Mouse (Mus musculus): Measurements from ENCODE around the gene Glipr2.

Gene Glipr2

GRCm38 (mm10) chr4:43971541-43972136, 14.4 kb downstream of the Glipr2 start:
- DNase-seq, result no peak

- DNase-seq, result peak; percentile 19 to 57
Observed at GRCm38 (mm10) chr4:43972137-43972591, 15.0 kb downstream of the Glipr2 start.

- DNase-seq, result no peak
Observed at GRCm38 (mm10) chr4:43973526-43973981, 16.4 kb downstream of the Glipr2 start.

GRCm38 (mm10) chr4:43974914-43975616, 17.9 kb downstream of the Glipr2 start:
- no peak for DNase-seq

- no peak for DNase-seq
Observed at GRCm38 (mm10) chr4:43976223-43976740, 19.1 kb downstream of the Glipr2 start.

- DNase-seq, result no peak
Observed at GRCm38 (mm10) chr4:43978521-43979443, 21.6 kb downstream of the Glipr2 start.

- DNase-seq, result no peak
Observed at GRCm38 (mm10) chr4:43979746-43980145, 22.5 kb downstream of the Glipr2 start.

GRCm38 (mm10) chr4:43980236-43980635, 23.0 kb downstream of the Glipr2 start:
- no peak for DNase-seq

- no peak for DNase-seq
Observed at GRCm38 (mm10) chr4:43980846-43981245, 23.6 kb downstream of the Glipr2 start.

- no peak for DNase-seq
Observed at GRCm38 (mm10) chr4:43981251-43981650, 24.1 kb downstream of the Glipr2 start.

- peak; percentile 78 to 93 for DNase-seq
Observed at GRCm38 (mm10) chr4:43982053-43982732, 25.0 kb downstream of the Glipr2 start.

- DNase-seq, result no peak
Observed at GRCm38 (mm10) chr4:43983181-43983580, 26.0 kb downstream of the Glipr2 start, which contains the start of gene Ccin. TSS of gene Ccin (plus strand) at chr4:43983483.

GRCm38 (mm10) chr4:43983756-43984155, 26.6 kb downstream of the Glipr2 start:
- no peak for DNase-seq

- no peak for DNase-seq
Observed at GRCm38 (mm10) chr4:43984326-43984725, 27.1 kb downstream of the Glipr2 start.

GRCm38 (mm10) chr4:43988976-43989375, 31.8 kb downstream of the Glipr2 start:
- DNase-seq, result no peak

GRCm38 (mm10) chr4:43993072-43993471, 35.9 kb downstream of the Glipr2 start:
- DNase-seq, result no peak

- DNase-seq, result no peak
Observed at GRCm38 (mm10) chr4:43994342-43994741, 37.1 kb downstream of the Glipr2 start.

GRCm38 (mm10) chr4:44003622-44004021, 46.4 kb downstream of the Glipr2 start:
- no peak for DNase-seq

GRCm38 (mm10) chr4:44004126-44004525, 46.9 kb downstream of the Glipr2 start, which contains the start of gene Clta:
TSS of gene Clta (plus strand) at chr4:44004452.
- no peak for DNase-seq

GRCm38 (mm10) chr4:44004623-44005409, 47.6 kb downstream of the Glipr2 start:
- DNase-seq, result no peak

GRCm38 (mm10) chr4:44010176-44010575, 53.0 kb downstream of the Glipr2 start:
- DNase-seq, result no peak

Data from kidney, adult 8-10 months (tissue).